Mouse (Mus musculus) heart, postnatal 0 days (tissue): ENCODE measurements at regions not wholly inside any gene's neighbourhood (a gene's known extent, or its start where the extent isn't known, plus 50 kb on each side); places are given as distances from the start of the nearest gene placed in this dataset.

Experiments used
- CTCF ChIP-seq: IDR thresholded peaks from 2 replicates; pipeline ENCODE4 v1.5.1; 2016; ENCODE audit warnings: antibody characterized with exemption, control low read depth, low read depth
- EP300 ChIP-seq: IDR thresholded peaks from 2 replicates; pipeline ENCODE4 v1.6.1; 2016; ENCODE audit warnings: antibody characterized with exemption, low read depth

GRCm38 (mm10) chr7:82070946-82071727 lies 79.0 kb upstream of the Bnc1 start:
- TF ChIP-seq CTCF, result no peak
- TF ChIP-seq EP300, result no peak
